Mouse (Mus musculus): ENCODE results near the gene Tbc1d10a.

Tbc1d10a gene

GRCm38 (mm10) chr11:4213107-4213506 is 26.5 kb downstream of the Tbc1d10a start:
- no peak for DNase-seq (ENCODE audit: extremely low read depth, low read depth, low spot score)

DNA sequence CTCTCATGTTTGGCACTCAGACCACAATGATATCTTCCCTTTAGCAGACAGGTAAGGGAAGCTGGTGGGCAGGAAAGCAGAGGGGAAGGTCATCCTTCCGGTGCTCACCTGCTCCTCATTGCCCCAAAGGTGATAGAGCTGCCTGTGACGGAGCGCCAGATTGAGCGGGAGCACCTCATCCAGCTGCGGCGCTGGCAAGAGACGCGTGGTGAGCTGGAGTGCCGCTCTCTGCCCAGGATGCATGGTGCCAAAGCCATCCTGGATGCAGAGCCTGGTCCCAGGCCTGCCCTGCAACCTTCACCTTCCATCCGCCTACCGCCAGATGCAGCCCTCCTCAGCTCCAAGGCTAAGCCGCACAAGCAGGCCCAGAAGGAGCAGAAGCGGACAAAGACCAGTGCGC is 28.0 kb downstream of the Tbc1d10a start:
- no peak for DNase-seq (ENCODE audit: extremely low read depth, low read depth, low spot score)

- DNase-seq (ENCODE audit: extremely low read depth, low read depth, low spot score): no peak
Measured at GRCm38 (mm10) chr11:4215061-4215460, 28.5 kb downstream of the Tbc1d10a start.

DNA sequence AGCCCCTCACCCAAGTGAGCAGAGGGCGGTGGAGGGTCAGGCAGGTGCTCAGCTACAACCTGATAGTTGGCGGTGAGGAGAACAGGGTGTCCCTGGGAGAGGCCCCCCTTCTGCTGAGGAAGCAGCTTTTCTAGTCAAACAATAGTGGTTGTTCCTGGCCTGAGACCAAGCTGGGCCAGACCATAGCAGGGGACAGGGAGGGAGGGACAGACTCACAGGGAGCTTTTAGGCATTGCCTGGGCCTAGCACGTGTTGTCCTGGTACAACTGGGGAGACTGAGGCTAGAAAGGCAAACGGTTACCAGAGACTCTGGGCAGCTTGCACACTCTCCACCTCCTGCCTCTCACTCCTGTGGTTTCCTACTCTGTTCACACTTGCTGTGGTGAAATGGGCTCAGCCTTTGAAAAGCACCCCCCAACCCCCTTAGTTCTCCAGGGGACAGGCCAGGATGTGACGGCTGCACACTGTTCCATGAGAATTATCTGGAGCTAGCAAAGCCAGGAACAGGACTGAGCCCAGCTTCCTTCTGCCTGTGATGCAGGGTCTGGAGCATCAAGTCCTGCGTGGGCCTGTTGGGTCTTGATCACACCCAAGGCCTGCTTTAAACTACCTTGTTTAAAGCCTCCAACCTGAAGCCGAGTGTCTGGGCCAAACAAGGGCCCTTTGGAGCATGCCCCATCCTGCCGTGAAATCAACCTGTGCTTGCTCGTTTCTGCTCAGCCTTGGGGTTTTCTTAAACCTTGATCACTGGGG is 29.8 kb downstream of the Tbc1d10a start:
- DNase-seq (ENCODE audit: extremely low read depth, low read depth, low spot score): peak; percentile 88

- peak; percentile 74 for DNase-seq (ENCODE audit: extremely low read depth, low read depth, low spot score)
Measured at GRCm38 (mm10) chr11:4217914-4218629, 31.5 kb downstream of the Tbc1d10a start, which contains the start of gene Castor1. Gene Castor1 (plus strand): TSS chr11:4218225.

GRCm38 (mm10) chr11:4218637-4219036 is 32.0 kb downstream of the Tbc1d10a start:
- DNase-seq (ENCODE audit: extremely low read depth, low read depth, low spot score): no peak

GRCm38 (mm10) chr11:4219317-4219751 is 32.7 kb downstream of the Tbc1d10a start:
- DNase-seq (ENCODE audit: extremely low read depth, low read depth, low spot score): peak; percentile 58

GRCm38 (mm10) chr11:4219908-4220307 is 33.3 kb downstream of the Tbc1d10a start:
- DNase-seq (ENCODE audit: extremely low read depth, low read depth, low spot score): no peak

- no peak for DNase-seq (ENCODE audit: extremely low read depth, low read depth, low spot score)
Measured at GRCm38 (mm10) chr11:4220443-4221400, 34.1 kb downstream of the Tbc1d10a start.

DNA sequence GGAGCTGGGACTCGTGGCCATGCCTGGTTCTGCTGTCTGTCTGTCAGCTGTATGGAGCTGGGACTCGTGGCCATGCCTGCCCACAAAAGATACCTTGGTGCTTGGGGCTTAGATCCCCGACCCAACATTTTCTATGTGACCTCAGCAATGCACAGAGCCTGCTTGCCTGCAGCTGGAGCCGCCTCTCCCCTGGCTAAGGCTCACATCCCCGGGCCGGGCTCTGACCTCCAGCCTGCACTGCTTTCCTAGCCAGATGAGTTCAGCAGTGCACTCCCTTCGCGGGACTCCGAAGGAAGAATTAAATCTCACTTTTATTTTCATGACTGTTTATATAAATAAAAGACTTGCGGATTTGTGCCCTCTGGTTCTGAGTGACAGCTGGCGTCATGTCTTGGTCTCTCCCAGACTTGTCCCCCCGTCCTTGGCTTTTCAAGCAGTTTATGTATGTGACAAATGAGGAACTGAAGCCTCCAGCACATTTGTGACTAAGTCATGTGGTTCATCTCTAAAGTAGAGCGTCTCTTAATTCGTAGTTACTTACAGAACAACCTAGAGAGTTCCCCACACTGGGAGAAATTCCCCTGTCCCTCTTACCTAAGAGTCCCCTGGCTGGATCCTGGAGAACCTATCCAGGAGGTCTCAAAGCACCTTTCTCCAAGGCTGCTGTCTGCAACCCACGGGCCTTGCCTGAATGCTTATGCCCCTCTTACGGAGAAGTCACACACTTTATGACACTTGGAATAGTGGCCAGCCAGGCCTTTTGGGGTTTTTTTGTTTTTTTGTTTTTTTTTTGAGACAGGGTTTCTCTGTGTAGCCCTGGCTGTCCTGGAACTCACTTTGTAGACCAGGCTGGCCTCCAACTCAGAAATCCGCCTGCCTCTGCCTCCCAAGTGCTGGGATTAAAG is 35.7 kb downstream of the Tbc1d10a start:
- no peak for DNase-seq (ENCODE audit: extremely low read depth, low read depth, low spot score)

- DNase-seq (ENCODE audit: extremely low read depth, low read depth, low spot score): no peak
Measured at GRCm38 (mm10) chr11:4223393-4224188, 37.0 kb downstream of the Tbc1d10a start.

- no peak for DNase-seq (ENCODE audit: extremely low read depth, low read depth, low spot score)
Measured at GRCm38 (mm10) chr11:4224223-4224622, 37.6 kb downstream of the Tbc1d10a start.

DNA sequence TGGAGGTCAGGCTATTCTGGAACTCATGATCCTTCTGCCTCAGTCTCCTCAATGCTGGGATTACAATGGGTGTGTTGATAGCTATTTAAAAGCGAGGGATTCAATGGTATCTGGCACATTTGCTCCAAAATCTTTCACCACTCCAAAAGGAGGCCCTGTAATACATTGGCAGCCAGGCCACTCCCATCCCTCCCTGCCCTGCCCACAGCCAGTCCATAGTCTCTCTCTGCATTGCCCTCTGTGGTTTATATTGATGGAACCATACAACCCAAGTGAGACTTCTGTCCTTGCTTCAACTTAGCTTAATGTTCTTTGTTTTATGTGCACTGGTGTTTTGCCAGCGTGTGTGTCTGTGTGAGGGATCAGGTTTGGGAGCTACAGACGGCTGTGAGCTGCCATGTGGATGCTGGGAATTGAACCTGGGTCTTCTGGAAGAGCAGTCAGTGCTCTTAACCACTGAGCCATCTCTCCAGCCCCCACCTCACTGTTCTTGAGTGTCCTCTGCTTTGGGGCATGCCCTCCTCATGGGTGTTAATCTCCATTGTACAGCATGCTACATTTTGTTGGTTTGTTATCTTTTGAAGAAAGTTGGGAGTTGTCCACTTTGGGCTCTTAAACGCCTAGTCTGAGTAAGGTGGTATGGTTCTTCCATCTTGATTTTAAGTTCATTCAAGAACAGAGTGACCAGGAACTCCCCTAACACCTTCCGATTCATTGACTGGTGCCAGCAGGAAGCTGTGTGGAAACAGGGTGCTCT is 40.2 kb downstream of the Tbc1d10a start:
- DNase-seq (ENCODE audit: extremely low read depth, low read depth, low spot score): no peak

DNA sequence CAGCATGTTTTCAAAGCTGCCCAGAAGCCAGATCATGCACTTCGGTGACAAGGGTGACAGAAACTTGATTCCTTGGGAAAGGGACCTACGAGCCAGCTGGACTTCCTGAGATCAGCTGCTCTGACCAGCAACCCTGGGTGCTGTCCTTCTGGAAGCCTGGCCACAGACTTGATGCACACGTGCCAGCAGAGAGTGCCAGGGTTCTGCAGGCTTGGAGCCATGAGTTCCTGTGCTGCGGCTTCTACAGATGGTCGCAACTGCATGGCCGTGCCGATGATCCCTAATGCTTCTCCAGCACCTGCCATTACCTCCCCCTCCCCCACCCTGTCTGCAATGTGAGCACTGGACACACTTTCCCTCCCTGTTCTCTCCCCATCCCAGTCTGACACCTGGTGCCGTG is 41.9 kb downstream of the Tbc1d10a start:
- DNase-seq (ENCODE audit: extremely low read depth, low read depth, low spot score): no peak

DNA sequence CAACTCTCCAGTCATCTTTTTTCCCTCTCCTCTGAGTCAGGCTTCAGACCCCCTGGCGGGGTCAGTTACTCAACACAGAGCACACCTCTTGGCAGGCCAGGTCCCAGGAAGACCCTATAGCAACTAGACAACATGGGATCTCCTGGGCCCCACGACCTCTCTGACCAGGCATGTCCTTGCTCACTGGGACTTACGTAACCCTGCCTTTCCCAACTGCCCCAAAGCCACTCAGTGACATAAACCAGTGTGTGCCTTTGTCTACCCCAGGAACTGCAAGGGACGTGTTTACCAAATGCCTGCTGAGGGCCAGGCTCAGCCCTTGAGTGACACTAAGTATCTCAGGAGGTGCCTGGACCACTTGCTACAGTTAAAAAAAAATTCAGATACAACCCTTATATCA is 43.3 kb downstream of the Tbc1d10a start:
- no peak for DNase-seq (ENCODE audit: extremely low read depth, low read depth, low spot score)

GRCm38 (mm10) chr11:4231435-4231834 is 44.8 kb downstream of the Tbc1d10a start:
- DNase-seq (ENCODE audit: extremely low read depth, low read depth, low spot score): no peak

GRCm38 (mm10) chr11:4232644-4233043 is 46.1 kb downstream of the Tbc1d10a start:
- DNase-seq (ENCODE audit: extremely low read depth, low read depth, low spot score): no peak

- DNase-seq (ENCODE audit: extremely low read depth, low read depth, low spot score): no peak
Measured at GRCm38 (mm10) chr11:4235052-4235655, 48.6 kb downstream of the Tbc1d10a start.

All from fat pad, adult 2 months (tissue).